Mouse (Mus musculus) E14TG2a.4 (cell line): ENCODE results near the gene Dph2.

Experiments used
- CTCF ChIP-seq: conservative IDR thresholded peaks from 2 replicates; pipeline ENCODE4 v1.5.1; 2014; ENCODE audit warnings: low read length
- NANOG ChIP-seq: IDR thresholded peaks from 2 replicates; pipeline ENCODE4 v1.6.1; 2014; ENCODE audit warnings: borderline replicate concordance, low read length, mixed read lengths

DNA sequence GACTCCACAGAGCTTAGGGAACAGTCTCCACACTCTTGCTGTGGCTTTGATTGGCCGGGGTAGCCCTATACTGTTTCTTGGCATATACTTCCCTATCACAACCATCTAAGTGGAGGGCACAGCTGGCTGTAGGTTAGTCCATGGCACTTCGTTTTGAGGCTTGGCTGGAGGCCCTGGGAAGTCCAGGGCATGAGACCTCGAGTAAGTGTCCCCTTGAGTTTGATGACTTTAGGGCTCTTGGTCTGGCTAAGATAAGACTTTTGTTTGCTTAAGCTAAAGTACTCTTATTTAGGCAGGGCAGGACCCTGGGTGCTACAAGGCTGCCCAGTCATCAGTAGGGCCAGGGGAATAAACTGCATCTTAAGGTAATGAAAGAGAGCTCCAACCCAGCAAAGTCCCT, 6.3 kb upstream of the Dph2 start:
- TF ChIP-seq CTCF (no peak), NANOG (no peak)
